Mouse (Mus musculus): ENCODE measurements at regions not wholly inside any gene's neighbourhood (a gene's known extent, or its start where the extent isn't known, plus 50 kb on each side); places are given as distances from the start of the nearest gene placed in this dataset.

- no peak overlapping the region for H3K4me3 ChIP-seq (ENCODE audit: low read depth, low read length)
- no peaks in the 10 kb centered on the region for H3K4me1 ChIP-seq (ENCODE audit: insufficient read depth, low read depth, low read length)
- no peak overlapping the region for H3K9ac ChIP-seq (replicated peaks; ENCODE audit: low read depth)
- TF ChIP-seq EP300 (IDR thresholded peaks at IDR 0.05) (no peak), CTCF (IDR thresholded peaks at IDR 0.05) (no peak)
- no peaks in the 10 kb centered on the region for H3K36me3 ChIP-seq (ENCODE audit: insufficient read depth, low read length)
- H3K9me3 ChIP-seq (ENCODE audit: low read length) = no peaks in the 10 kb centered on the region
- H3K4me2 ChIP-seq (replicated peaks; ENCODE audit: low read depth, low read length) = no peak overlapping the region
- DNase-seq (ENCODE audit: low spot score) (no peak), ATAC-seq (no peak)
- H3K27me3 ChIP-seq (replicated peaks; ENCODE audit: insufficient read depth, low read length) = no peaks in the 10 kb centered on the region
- H3K27ac ChIP-seq (ENCODE audit: low read length) = no peak overlapping the region
- 74% methylated on average over 2 of the region's 2 CpGs for WGBS
Measured at GRCm38 (mm10) chr2:95715355-95715754, 602.6 kb upstream of the Lrrc4c start.

Data from lung, postnatal 0 days (tissue).